Mouse (Mus musculus): ENCODE results near the gene Macrod2.

Macrod2 gene

DNA sequence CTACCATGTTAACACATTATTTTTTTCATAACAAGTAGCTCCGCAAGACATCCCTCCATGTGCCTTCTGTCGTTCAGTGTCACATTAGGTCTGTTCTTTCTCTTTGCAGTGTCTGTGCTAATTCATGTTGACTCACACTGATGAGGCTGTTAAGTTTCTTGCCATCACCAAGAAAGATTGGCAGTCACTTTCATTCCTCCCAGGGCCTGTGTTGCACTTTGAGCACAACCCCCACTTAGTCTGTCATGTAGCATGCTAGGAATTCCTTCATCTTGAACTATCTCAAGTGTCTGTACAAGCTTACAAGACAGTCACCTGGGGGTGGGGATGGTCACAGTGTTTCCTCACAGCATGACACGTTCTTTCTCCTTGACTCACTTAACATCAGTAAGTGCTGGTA is 696.2 kb downstream of the Macrod2 start:
- DNase-seq, result no peak

DNA sequence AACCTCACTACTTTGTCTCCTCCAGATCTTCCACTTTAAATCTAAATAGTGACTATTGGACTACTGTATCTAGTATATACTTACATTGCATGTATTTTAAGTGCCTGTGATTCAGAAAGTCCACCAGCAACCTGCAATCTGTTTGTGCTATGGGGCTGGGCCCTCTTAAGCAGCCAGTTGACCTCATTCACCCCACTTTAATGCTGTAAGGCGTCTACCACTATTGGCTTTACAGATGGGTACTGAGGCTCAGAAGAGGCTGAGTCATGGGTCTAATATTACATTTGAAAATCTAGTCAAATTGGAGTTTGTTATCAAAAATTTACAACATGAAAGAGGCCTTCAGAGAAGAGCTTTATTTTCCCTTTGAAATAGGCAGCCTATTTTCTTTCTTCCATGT is 722.5 kb downstream of the Macrod2 start:
- no peak for DNase-seq

- DNase-seq, result no peak
Measured at GRCm38 (mm10) chr2:141123875-141124274, 728.8 kb downstream of the Macrod2 start.

DNA sequence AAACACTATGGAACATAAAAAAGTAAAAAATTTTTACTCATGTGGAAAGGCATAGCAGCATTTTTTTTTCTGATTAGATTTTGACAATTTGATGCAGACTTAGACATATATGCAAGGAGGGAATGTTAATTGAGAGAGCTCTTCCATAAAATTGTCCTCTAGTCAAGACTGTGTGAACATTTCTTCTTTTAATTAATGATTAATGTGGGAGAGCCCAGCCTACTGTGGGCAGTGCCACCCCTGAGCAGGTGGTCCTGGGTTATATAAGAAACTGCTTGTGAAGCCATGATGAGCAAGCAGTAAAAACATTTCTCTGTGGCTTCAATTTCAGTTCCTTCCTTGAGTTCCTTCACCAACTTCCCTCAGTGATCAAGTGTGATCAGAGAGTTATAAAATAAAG is 730.5 kb downstream of the Macrod2 start:
- DNase-seq, result no peak

- no peak for DNase-seq
Measured at GRCm38 (mm10) chr2:141142266-141142665, 747.2 kb downstream of the Macrod2 start.

GRCm38 (mm10) chr2:141152011-141152772 is 757.1 kb downstream of the Macrod2 start:
- no peak for DNase-seq

DNA sequence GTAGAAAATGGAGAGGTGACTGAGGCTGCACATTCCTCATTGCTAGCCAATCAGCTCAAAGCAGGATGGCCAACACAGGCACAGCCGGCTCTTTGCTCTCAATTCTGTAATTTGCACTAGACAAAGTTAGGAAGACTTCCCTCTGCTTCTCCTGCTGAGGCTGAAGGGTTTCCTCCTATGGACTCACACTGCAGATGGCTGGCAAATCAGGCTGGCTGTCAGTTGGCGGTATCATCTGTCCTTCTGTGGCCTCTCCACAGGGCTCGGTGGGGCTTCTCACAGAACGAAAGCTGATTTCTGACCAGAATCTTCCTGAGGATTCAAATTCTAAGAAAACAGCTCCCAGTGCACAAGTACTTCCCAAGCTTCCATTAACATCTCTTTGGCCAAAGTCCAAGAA is 760.9 kb downstream of the Macrod2 start:
- no peak for DNase-seq

- no peak for DNase-seq
Measured at GRCm38 (mm10) chr2:141156979-141157593, 762.0 kb downstream of the Macrod2 start.

DNA sequence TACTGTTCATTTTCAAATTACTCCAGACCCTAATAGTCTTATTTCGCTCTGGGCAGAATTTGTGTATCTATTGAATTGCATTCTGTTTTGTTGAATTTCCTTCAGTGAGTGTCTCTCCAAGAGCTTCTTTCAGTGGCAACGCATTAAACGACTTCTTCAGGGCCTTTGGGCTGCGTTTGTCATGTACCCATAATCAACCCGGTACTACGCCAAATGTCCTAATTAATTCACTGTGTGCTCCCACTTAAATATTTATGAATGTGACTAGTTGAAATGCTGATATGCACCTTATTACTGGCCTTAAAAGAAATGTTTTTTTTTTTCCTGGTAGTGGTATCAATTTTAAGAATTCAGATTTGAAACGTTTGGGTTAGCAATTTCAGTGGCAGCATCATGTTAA is 763.1 kb downstream of the Macrod2 start:
- no peak for DNase-seq

- no peak for DNase-seq
Measured at GRCm38 (mm10) chr2:141163918-141164317, 768.8 kb downstream of the Macrod2 start.

DNA sequence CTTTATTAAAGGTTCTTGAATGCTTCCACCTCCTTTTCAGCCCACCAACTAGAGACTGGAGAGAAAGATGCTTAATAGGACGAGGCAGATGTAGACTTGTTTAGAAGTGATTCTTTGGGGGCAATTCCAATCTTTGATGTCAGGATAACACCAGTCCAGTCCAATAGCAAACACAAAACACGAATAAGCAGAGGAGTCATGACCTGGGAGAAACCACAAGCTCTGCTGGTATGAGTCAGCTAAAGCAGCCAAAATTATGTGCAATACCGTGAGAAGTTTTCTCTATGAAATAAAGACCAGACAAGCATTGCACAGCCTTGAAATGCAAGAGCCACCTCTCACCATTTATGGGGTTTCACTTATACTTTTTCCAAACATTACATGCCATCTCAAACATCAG is 774.5 kb downstream of the Macrod2 start:
- no peak for DNase-seq

- DNase-seq, result no peak
Measured at GRCm38 (mm10) chr2:141173167-141173566, 778.1 kb downstream of the Macrod2 start.

GRCm38 (mm10) chr2:141173607-141174006 is 778.5 kb downstream of the Macrod2 start:
- no peak for DNase-seq

DNA sequence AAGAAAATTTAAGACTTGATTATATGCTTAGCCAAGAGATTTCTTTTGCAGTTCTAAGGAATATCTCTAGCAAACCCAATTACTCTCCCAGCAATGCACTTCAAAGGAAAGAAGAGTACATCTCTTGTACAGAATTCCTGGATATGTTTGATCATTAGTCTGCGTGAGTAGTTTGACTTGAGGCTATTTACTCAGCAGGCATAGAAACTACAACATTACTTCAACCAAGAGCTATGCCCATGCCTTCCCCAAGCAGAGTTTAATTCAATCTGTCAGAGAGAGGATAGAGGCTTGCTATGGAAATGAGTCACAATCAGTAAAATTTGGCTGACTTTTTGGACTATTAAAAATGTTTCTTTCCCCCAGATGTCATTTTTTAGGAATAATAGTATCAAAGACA is 785.5 kb downstream of the Macrod2 start:
- no peak for DNase-seq

- no peak for DNase-seq
Measured at GRCm38 (mm10) chr2:141182034-141182759, 787.1 kb downstream of the Macrod2 start.

GRCm38 (mm10) chr2:141194476-141194875 is 799.4 kb downstream of the Macrod2 start:
- DNase-seq, result no peak

DNA sequence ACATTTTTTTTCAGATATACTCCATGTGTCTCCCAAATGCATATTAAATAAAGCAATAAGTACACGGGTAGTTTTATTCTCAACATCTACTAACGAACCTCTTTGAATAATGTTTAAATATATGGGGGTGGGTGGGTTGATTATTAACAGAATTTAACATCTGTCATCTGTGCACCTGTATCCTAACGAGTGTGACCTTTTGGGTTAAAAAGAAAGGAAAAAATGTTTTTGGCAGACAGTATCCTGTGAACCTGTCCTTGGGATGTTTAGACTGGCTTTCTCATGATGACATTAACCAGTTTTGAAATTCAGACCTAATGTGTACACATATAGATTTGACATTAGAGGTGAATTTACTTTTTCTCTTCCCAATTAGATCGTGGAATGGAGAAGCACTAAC is 805.4 kb downstream of the Macrod2 start:
- DNase-seq, result no peak

GRCm38 (mm10) chr2:141201303-141202014 is 806.4 kb downstream of the Macrod2 start:
- no peak for DNase-seq

DNA sequence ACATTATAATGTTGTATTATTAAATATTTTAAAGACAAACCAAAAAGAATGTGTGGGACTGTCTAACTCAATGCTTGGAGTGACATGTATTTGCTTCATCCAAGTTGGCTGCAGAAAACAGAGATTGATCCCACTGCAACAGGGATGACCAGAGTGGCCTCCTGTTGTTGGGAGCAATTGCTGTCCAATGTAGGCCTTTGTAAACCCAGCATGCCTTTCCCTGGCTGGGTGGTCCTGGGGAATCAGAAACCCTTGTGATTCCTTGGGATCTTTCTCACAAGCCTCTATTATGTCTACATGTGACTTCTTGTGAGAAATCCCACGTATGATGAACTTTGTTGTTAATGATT is 806.9 kb downstream of the Macrod2 start:
- DNase-seq, result no peak

DNA sequence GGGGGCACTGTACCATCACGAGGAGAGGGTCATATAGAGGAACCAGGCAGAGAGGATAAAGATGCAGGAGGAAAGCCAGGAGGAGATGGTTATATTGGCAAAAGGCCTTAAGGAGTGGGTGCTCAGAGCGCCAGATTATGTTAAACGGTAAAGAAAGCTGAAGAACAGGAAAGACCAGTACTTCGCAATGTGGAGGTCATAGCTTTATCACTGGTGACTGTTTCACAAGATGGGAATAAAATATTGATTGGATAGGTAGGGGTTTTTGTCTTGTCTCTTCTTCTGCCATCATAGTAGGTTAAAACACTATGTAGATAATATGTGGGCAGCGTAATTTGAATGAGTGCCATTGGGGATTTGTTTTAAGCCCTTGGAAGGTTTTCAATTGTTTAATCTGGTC is 816.2 kb downstream of the Macrod2 start:
- no peak for DNase-seq

- DNase-seq, result no peak
Measured at GRCm38 (mm10) chr2:141212291-141212690, 817.2 kb downstream of the Macrod2 start.

DNA sequence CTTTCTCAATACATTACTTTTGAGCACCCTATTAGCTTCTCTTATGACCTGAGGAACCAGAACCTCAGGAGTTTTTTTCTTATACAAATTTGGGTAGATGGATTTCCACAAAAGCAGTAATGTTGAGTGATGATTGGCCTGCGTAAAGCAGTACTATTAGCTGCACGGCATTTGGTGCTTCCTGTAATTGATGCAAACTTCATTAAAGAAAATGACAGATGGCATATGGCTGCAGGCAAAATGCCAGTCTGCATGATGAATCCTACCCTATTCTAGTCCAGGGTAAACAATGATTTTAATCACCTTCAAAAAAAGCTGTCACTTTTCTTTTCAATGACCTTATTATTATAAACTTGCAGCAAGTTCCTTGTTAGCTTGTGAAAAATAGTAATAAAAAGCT is 822.4 kb downstream of the Macrod2 start:
- no peak for DNase-seq

DNA sequence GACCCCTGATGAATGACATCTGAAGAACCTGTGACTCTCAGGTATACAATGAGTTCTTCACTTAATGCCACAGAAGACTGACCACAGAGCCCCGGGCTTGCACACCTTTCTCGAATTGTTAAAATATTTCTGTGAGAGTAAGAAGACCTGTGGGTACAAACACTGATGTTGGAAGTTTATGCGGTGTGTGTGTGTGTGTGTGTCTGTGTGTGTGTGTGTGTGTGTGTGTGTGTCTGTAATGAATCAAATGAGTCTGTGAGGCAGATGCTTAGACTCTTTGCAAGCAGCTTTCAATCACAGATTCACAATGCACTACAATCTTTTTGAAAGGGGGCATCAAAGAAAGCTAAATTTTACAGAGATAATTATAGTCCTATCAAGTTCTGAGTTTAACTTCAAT is 822.8 kb downstream of the Macrod2 start:
- no peak for DNase-seq

GRCm38 (mm10) chr2:141228809-141229208 is 833.7 kb downstream of the Macrod2 start:
- no peak for DNase-seq

Data from kidney, adult 18-20 months (tissue).